Mouse (Mus musculus) ZHBTc4 (cell line): Measurements from ENCODE around the gene Rgs7.

Source experiments
- DNase-seq: peaks from one replicate; pipeline ENCODE4 v3.0.0-alpha.2; 2011; ENCODE audit warnings: low read depth, low spot score

Gene Rgs7

DNA sequence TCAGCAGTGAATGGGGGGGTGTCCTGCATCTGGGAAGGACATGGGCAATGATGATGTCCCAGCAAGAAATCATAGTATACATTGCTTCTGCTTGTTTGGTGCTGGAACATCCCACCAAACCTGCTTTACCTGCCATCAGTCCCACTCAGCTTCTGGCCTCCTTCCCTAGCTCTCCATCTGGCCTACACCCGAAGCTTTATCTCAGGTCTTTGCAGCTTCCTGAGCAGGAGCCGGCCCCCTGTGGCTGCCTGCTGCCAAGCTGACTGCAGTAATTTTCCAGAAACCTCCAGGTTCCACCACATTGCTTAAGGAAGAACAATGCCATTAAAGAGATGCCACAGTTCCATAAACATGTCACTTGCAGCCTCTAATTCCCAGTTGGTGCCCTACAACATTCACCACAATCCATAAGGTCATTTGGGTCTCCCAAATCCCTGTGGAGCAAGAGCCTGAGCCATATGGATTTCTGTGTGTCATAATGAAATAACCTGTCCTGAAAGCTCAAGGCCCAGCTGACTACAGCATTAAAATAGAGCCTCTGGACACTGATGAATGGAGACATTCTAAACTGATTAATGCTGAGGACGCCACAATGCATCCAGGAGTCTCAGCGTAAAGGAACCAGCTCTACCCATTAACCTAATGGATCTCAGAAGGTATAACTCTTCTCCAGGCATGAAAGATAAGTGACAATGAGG lies 60.8 kb downstream of the Rgs7 start:
- no peak for DNase-seq

- no peak for DNase-seq
These were observed 65.2 kb downstream of the Rgs7 start for GRCm38 (mm10) chr1:175427112-175427511.

DNA sequence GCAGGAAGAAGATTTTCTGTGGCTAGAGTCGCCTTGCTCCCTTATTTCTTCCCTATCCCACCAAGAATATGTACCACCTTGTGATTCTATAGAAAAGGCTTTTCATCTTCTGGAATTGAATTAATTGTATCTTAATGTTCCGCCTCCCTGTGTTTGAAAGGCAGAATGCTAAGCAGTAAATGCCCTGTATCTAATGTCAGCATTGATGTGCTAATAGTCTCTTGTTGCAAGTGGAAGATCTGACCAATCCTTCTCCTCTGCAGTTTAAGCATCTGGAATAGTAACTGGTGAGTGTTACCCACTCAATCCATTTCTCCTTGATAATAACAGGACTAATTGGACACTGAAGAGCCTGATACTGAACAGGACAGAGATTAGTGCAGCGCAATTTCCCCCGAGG lies 65.9 kb downstream of the Rgs7 start:
- no peak for DNase-seq

- DNase-seq = no peak
These were observed 71.4 kb downstream of the Rgs7 start for GRCm38 (mm10) chr1:175420883-175421282.

DNA sequence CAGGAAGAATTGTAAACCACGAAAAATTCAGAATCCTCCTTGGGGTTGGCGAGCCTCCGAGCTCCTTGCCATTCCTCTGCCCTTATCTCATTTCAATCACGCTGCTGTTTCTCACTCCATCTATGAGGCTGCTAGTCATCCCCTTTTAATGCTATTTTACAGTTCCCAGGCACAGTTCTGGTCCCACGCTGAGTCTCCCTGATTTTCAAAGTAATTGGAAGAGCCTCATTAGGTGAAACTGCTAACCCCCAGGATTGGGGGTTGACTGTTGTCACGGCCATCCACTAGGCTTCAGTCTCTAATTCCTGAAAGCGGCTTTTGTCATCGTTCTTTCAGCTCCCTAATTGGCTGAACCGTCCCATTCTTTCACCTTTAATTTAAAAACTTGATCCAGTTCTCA lies 76.6 kb downstream of the Rgs7 start:
- no peak for DNase-seq

DNA sequence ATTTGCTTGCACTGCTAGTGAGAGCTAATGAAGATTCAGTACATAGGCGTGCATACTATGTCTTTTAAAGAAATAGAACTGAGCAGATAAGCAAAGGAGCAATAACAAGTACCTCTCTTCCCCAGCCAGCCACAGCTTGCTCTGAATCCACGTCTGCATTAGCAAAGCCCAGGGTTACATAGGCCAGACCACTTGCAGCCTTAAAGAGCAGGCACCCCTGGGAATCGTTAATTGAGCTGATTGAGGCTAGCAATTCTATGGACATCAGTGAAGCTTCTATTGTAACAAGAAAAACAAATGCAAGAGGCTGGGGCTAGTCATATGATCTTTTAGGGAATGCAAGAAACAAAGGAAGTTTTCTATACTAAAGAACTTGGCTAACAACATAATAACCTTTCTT lies 81.9 kb downstream of the Rgs7 start:
- no peak for DNase-seq

- no peak for DNase-seq
These were observed 100.4 kb downstream of the Rgs7 start for GRCm38 (mm10) chr1:175391894-175392293.

GRCm38 (mm10) chr1:175389250-175389649 lies 103.0 kb downstream of the Rgs7 start:
- DNase-seq = no peak

GRCm38 (mm10) chr1:175385581-175386235 lies 106.6 kb downstream of the Rgs7 start:
- DNase-seq = peak; percentile 3

DNA sequence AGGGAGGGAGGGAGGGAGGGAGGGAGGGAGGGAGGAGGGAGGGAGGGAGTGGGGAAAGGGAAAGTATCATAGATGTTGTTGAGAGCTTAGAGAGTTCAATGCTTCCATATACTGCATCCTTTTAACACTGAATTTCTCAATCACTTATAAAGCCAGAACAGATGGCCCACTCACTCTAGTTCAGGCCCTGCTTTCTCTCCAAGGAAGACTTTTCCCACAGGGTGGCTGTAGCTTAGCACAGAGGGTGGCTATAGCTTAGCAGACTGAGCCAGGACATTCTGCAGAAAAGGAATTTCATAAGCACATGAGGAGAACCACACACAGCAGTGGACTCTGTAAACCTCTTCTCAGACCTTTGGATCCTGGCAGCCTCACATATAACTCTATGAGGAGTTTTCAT lies 119.7 kb downstream of the Rgs7 start:
- no peak for DNase-seq

DNA sequence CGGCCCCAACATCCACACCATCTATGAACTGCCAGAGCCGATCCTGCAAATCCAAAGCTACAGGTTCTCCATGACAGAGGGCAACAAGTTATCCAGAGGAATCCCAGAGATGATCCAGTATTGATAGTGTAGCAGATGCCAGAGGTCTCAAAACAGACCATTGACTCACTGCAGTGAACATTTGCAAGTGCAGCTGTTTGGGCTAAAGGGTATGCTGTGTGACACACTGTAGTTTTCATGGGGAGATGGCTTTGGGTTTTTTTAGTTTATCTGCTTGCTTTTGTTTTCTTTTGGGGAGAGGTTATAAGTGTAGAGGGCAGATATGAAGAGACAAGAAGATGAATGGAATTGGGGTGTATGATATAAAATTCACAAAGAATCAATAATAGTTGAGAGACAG lies 124.2 kb downstream of the Rgs7 start:
- no peak for DNase-seq

DNA sequence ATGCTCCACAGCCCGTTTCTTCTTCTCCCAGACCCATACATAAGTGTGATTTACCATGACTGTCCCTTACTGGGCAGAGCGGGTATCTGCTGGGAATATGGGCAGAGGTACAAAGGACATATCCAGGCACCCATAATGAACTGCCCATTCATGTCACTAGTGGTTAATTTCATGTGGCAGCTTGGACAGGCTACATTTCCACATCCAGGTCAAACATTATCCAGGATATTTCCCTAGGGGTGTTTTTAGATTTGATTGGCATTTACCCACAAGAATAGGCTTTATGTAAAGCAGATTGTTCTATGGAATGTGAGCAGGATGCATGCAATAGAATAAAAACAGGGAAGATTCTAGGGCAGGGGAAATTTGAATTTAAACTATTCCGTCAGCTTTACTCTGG lies 128.7 kb downstream of the Rgs7 start:
- DNase-seq = no peak

GRCm38 (mm10) chr1:175359411-175360366 lies 132.6 kb downstream of the Rgs7 start:
- no peak for DNase-seq

DNA sequence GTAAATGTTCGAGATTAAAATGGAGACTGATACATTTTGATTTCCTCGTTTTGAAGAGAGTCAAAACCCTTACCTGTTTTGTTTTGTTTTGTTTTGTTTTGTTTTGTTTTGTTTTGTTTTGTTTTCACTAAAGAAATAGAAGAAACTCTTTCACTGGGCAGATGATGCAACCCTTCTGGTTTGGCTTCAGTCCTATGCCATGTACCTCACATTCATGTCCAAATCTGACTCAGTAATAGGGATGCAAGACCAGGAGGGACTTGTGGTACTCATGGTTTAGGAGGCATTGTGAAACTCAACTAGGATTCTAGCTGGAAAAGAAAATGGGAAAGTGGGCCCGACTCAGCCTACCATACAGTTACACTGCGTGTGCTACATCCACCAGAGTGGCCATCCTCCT lies 139.4 kb downstream of the Rgs7 start:
- no peak for DNase-seq

GRCm38 (mm10) chr1:175346162-175346561 lies 146.1 kb downstream of the Rgs7 start:
- DNase-seq = peak; percentile 5

DNA sequence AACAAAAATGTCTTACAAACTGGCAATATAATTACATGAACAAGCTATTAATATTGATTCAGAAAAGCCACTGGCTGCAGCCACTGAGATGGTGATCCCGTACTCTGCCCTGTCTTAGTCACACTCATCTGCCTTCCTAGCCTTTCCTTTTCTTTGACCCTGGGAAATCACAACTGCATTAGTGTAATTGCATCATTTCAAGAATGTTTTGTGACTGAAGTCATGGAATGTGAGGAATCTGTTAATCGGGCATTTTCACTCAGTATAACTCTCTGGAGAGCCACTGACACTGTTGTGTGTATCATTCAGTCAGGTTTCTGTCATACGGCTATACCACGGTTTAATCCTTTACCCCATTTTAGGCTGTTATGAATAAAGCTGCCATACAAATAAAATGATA lies 156.1 kb downstream of the Rgs7 start:
- DNase-seq = no peak

DNA sequence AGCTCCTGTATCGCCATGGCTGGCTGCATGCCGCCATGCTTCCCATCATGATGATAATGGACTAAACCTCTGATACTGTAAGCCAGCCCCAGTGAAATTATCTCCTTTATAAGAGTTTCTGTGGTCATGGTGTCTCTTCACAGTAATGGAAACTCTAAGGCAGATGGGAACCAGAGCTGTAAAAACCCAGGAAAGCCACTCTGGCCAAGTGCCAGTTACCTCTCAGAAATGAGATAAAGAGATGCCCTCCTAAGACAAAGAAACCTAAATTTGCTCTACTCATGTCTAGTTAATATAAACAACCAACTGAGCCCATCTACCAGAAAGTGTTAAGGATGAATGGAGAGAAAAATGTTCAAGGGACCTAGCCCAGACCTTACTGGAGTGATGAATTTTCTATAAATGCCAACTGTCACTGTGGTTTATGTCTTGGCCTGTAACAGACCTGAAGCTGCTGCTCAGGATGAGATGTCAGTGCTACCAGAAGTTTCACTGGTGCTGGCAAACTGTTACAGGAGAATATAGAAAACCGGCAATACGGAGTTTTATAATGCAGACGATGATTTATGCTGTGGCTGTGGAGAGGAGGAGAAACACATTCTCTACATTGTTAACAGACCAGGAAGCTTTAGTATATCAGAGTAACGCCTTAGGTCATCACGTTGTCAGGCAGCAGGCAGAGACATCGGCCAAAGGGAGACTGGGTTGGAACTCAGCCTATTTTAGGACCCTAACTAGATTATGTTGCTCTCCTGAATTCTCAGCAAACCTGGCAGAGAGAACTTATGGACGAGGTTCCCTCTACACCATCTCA lies 159.1 kb downstream of the Rgs7 start:
- no peak for DNase-seq

DNA sequence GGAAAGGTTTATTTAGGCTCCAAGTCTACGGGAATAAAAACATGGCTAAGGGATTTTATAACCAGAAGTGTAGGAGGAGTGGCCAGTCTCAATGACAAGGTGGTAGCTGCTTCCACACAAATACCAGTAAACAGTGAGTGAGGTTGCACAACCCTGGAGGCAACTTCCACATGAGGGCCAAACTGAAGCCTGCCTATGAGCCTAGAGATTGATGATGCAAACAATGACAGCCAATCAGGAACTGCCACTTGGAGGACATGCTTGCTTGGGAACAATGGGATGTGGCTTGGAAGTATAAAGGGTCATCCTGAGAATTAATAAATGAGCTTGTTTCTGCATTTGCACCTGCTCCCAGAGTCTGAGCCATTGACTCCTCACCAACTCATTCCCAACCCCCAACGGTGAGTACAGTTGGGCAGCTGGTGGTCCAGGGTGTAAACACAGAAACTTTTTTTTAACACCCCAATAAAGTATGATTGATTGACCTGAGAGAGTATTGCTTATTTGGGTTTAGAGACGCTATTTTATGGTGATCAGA lies 162.3 kb downstream of the Rgs7 start:
- peak; percentile 5 for DNase-seq

- no peak for DNase-seq
These were observed 169.5 kb downstream of the Rgs7 start for GRCm38 (mm10) chr1:175322781-175323180.

DNA sequence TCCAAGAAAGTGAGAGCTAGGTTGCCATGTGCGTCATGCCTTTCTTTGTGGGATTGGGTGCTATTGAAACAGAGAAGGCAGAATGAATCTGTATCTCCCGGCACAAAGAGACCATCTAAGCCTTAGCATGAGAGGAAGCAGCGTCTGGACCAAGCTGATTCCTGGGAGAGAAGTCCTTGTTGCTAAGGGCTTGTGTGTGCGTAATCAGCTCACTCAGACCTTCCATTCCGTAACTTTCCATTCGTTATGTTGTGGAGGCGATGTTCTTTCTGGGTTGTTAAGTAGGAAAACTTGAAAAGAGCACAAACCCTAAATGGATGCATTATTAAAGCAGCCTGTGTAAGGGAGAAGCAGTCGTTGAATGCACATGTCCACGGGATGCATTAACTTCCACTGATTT lies 173.1 kb downstream of the Rgs7 start:
- no peak for DNase-seq

DNA sequence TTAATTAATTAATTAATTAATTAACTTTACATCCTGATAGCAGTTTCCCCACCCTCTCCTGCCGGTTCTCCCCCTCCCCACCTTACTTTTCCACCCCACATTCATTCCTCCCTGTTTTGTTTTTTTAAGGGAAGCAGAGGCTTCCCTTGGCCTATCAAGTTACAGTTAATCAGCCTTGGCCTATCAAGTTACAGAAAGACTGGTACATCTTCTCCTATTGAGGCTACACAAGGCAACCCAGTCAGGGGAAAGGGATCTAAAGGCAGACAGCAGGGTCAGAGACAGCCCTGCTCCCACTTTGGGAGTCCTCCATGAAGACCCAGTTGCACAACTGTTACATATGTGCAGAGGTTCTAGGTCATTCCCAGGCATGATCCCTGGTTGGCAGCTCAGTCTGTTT lies 175.0 kb downstream of the Rgs7 start:
- no peak for DNase-seq
